Mouse (Mus musculus): ENCODE measurements at regions not wholly inside any gene's neighbourhood (a gene's known extent, or its start where the extent isn't known, plus 50 kb on each side); places are given as distances from the start of the nearest gene placed in this dataset.

- H3K9ac ChIP-seq (replicated peaks): no peak overlapping the region
- H3K4me3 ChIP-seq (replicated peaks): no peak overlapping the region
- no peak overlapping the region for H3K4me2 ChIP-seq
- no peaks in the 10 kb centered on the region for H3K36me3 ChIP-seq
- no peaks in the 10 kb centered on the region for H3K9me3 ChIP-seq (replicated peaks)
- no peaks in the 10 kb centered on the region for H3K27me3 ChIP-seq (replicated peaks)
- H3K27ac ChIP-seq (replicated peaks): no peak overlapping the region
- peaks cover 21% of the 10 kb centered on the region for H3K4me1 ChIP-seq
- ATAC-seq (ENCODE audit: low FRiP score): no peak
- 61% methylated on average over 9 of the region's 9 CpGs for WGBS
These were observed 53.0 kb downstream of the Gadd45g start for GRCm38 (mm10) chr13:51899319-51900042.

- no peaks in the 10 kb centered on the region for H3K36me3 ChIP-seq
- 73% methylated on average over 3 of the region's 3 CpGs for WGBS
- no peak overlapping the region for H3K9ac ChIP-seq (replicated peaks)
- H3K27me3 ChIP-seq (replicated peaks): no peaks in the 10 kb centered on the region
- H3K9me3 ChIP-seq (replicated peaks): no peaks in the 10 kb centered on the region
- no peak overlapping the region for H3K27ac ChIP-seq (replicated peaks)
- peaks cover 21% of the 10 kb centered on the region for H3K4me1 ChIP-seq
- H3K4me2 ChIP-seq: no peak overlapping the region
- no peak overlapping the region for H3K4me3 ChIP-seq (replicated peaks)
- ATAC-seq (ENCODE audit: low FRiP score): no peak
These were observed 53.6 kb downstream of the Gadd45g start for GRCm38 (mm10) chr13:51900043-51900440.

- peak overlapping the region; percentile 46 for H3K4me2 ChIP-seq
- H3K27ac ChIP-seq (replicated peaks): peak overlapping the region; percentile 77
- peak overlapping the region; percentile 17; the same call in 1 of the 2 replicates for H3K9ac ChIP-seq (replicated peaks)
- H3K36me3 ChIP-seq: no peaks in the 10 kb centered on the region
- peaks cover 21% of the 10 kb centered on the region for H3K4me1 ChIP-seq
- H3K27me3 ChIP-seq (replicated peaks): no peaks in the 10 kb centered on the region
- peak; percentile 71 for ATAC-seq (ENCODE audit: low FRiP score)
- 0 out of 2 replicates have a peak overlapping the region, but pooled peaks have one; percentile 5 for H3K4me3 ChIP-seq (replicated peaks)
- H3K9me3 ChIP-seq (replicated peaks): no peaks in the 10 kb centered on the region
- WGBS: 14% methylated on average over 19 of the region's 19 CpGs
These were observed 56.2 kb downstream of the Gadd45g start for GRCm38 (mm10) chr13:51902482-51903285.

- no peak overlapping the region for H3K9ac ChIP-seq (replicated peaks)
These were observed 57.0 kb downstream of the Gadd45g start for GRCm38 (mm10) chr13:51903324-51903939.

GRCm38 (mm10) chr13:51905270-51905669, 58.8 kb downstream of the Gadd45g start:
- peaks cover 21% of the 10 kb centered on the region for H3K4me1 ChIP-seq
- no peak overlapping the region for H3K4me3 ChIP-seq (replicated peaks)
- H3K9ac ChIP-seq (replicated peaks): no peak overlapping the region
- H3K4me2 ChIP-seq: no peak overlapping the region
- 91% methylated on average over 5 of the region's 5 CpGs for WGBS
- no peak overlapping the region for H3K27ac ChIP-seq (replicated peaks)
- no peaks in the 10 kb centered on the region for H3K36me3 ChIP-seq
- H3K9me3 ChIP-seq (replicated peaks): no peaks in the 10 kb centered on the region
- H3K27me3 ChIP-seq (replicated peaks): no peaks in the 10 kb centered on the region
- no peak for ATAC-seq (ENCODE audit: low FRiP score)

More at GRCm38 (mm10) chr13:51903324-51903939, 57.0 kb downstream of the Gadd45g start:
- WGBS: 25% methylated on average over 11 of the region's 11 CpGs
- peak; percentile 70; the same call in 1 of the 2 replicates for ATAC-seq (ENCODE audit: low FRiP score)
- Histone ChIP-seq H3K36me3 (no peaks in the 10 kb centered on the region), H3K27ac (replicated peaks) (peak overlapping the region; percentile 77; the same call in 1 of the 2 replicates), H3K4me3 (replicated peaks) (no peak overlapping the region), H3K9me3 (replicated peaks) (no peaks in the 10 kb centered on the region), H3K4me1 (peaks cover 21% of the 10 kb centered on the region), H3K4me2 (peak overlapping the region; percentile 46), H3K27me3 (replicated peaks) (no peaks in the 10 kb centered on the region)

GRCm38 (mm10) chr13:51906103-51906502, 59.6 kb downstream of the Gadd45g start:
- Histone ChIP-seq H3K36me3 (no peaks in the 10 kb centered on the region), H3K27ac (replicated peaks) (no peak overlapping the region), H3K9me3 (replicated peaks) (no peaks in the 10 kb centered on the region), H3K27me3 (replicated peaks) (no peaks in the 10 kb centered on the region), H3K4me1 (peaks cover 21% of the 10 kb centered on the region), H3K9ac (replicated peaks) (no peak overlapping the region), H3K4me3 (replicated peaks) (no peak overlapping the region), H3K4me2 (no peak overlapping the region)
- 91% methylated on average over 3 of the region's 3 CpGs for WGBS
- no peak for ATAC-seq (ENCODE audit: low FRiP score)

- Histone ChIP-seq H3K27me3 (replicated peaks) (peaks cover 4% of the 10 kb centered on the region; the same call in 1 of the 2 replicates), H3K4me2 (no peak overlapping the region), H3K9ac (replicated peaks) (no peak overlapping the region), H3K27ac (replicated peaks) (no peak overlapping the region), H3K4me1 (peaks cover 3% of the 10 kb centered on the region), H3K9me3 (replicated peaks) (no peaks in the 10 kb centered on the region), H3K36me3 (no peaks in the 10 kb centered on the region), H3K4me3 (replicated peaks) (no peak overlapping the region)
- 85% methylated on average over 7 of the region's 7 CpGs for WGBS
- ATAC-seq (ENCODE audit: low FRiP score): no peak
These were observed 62.0 kb downstream of the Gadd45g start for GRCm38 (mm10) chr13:51908514-51908913.

- no peak for ATAC-seq (ENCODE audit: low FRiP score)
- Histone ChIP-seq H3K4me3 (replicated peaks) (no peak overlapping the region), H3K4me1 (no peaks in the 10 kb centered on the region), H3K27me3 (replicated peaks) (peaks cover 7% of the 10 kb centered on the region), H3K9me3 (replicated peaks) (no peaks in the 10 kb centered on the region), H3K4me2 (no peak overlapping the region), H3K27ac (replicated peaks) (no peak overlapping the region), H3K9ac (replicated peaks) (no peak overlapping the region), H3K36me3 (no peaks in the 10 kb centered on the region)
- WGBS: 48% methylated on average over 17 of the region's 17 CpGs
These were observed 65.0 kb downstream of the Gadd45g start for GRCm38 (mm10) chr13:51911296-51911998.

- Histone ChIP-seq H3K27me3 (replicated peaks) (peaks cover 12% of the 10 kb centered on the region), H3K4me3 (replicated peaks) (no peak overlapping the region), H3K9ac (replicated peaks) (no peak overlapping the region), H3K27ac (replicated peaks) (no peak overlapping the region), H3K9me3 (replicated peaks) (no peaks in the 10 kb centered on the region), H3K4me2 (no peak overlapping the region), H3K4me1 (peaks cover 9% of the 10 kb centered on the region), H3K36me3 (no peaks in the 10 kb centered on the region)
- ATAC-seq (ENCODE audit: low FRiP score): no peak
- 78% methylated on average over 5 of the region's 5 CpGs for WGBS
These were observed 66.0 kb downstream of the Gadd45g start for GRCm38 (mm10) chr13:51912477-51912876.

GRCm38 (mm10) chr13:51912994-51913393, 66.5 kb downstream of the Gadd45g start:
- no peak for ATAC-seq (ENCODE audit: low FRiP score)
- Histone ChIP-seq H3K4me3 (replicated peaks) (no peak overlapping the region), H3K4me2 (no peak overlapping the region), H3K4me1 (peaks cover 14% of the 10 kb centered on the region), H3K36me3 (no peaks in the 10 kb centered on the region), H3K27me3 (replicated peaks) (peaks cover 13% of the 10 kb centered on the region), H3K27ac (replicated peaks) (no peak overlapping the region), H3K9me3 (replicated peaks) (no peaks in the 10 kb centered on the region), H3K9ac (replicated peaks) (no peak overlapping the region)
- WGBS: 89% methylated on average over 3 of the region's 3 CpGs

GRCm38 (mm10) chr13:51916666-51917240, 70.3 kb downstream of the Gadd45g start:
- Histone ChIP-seq H3K4me2 (0 out of 2 replicates have a peak overlapping the region, but pooled peaks have one; percentile 23), H3K36me3 (no peaks in the 10 kb centered on the region), H3K9me3 (replicated peaks) (no peaks in the 10 kb centered on the region), H3K27me3 (replicated peaks) (peaks cover 16% of the 10 kb centered on the region), H3K27ac (replicated peaks) (no peak overlapping the region), H3K9ac (replicated peaks) (no peak overlapping the region), H3K4me1 (peaks cover 50% of the 10 kb centered on the region), H3K4me3 (replicated peaks) (no peak overlapping the region)
- 35% methylated on average over 15 of the region's 15 CpGs for WGBS
- ATAC-seq (ENCODE audit: low FRiP score): no peak
